Mouse (Mus musculus) ES-E14 (cell line): ENCODE results near the gene Vwf. TPM values are rescaled to one million over a fixed set of nuclear protein-coding genes. Genes with fewer than 3 reads are reported as not detected.

Experiments used
- DNase-seq: peaks from one replicate; pipeline ENCODE4 v3.0.0-alpha.2; 2013; ENCODE audit warnings: low read depth, low spot score
- H3K27ac ChIP-seq: 2 replicates; pipeline ENCODE4 v1.5.1; 2012; ENCODE audit warnings: low read depth, mild to moderate bottlenecking, low read length, moderate library complexity, mixed read lengths; ENCODE audit not compliant: poor library complexity, insufficient read depth, severe bottlenecking
- H3K36me3 ChIP-seq: 2 replicates; pipeline ENCODE4 v1.6.1; 2012; ENCODE audit warnings: mild to moderate bottlenecking, low read length, moderate library complexity, mixed read lengths; ENCODE audit not compliant: control insufficient read depth, poor library complexity, insufficient read depth, severe bottlenecking
- H3K4me1 ChIP-seq, 2 experiments: fragments of 150-350 bp in 1 of 2; sonication (generic) in 1 of 2; 2 replicates each; pipeline ENCODE4 v1.6.1; 2012; ENCODE audit warnings: low read length in 2 of 2, mild to moderate bottlenecking in 1 of 2, mixed read lengths in 1 of 2; ENCODE audit not compliant: control insufficient read depth in 2 of 2, insufficient read depth in 2 of 2, poor library complexity in 1 of 2
- H3K4me3 ChIP-seq, 2 experiments: fragments of 150-350 bp in 1 of 2; sonication (generic) in 1 of 2; 2 replicates each; pipeline ENCODE4 v1.5.1; 2012; ENCODE audit warnings: low read length in 2 of 2, low read depth in 1 of 2, mild to moderate bottlenecking in 1 of 2, mixed read lengths in 1 of 2; ENCODE audit not compliant: insufficient read depth in 1 of 2, poor library complexity in 1 of 2, severe bottlenecking in 1 of 2
- H3K9ac ChIP-seq: 2 replicates; pipeline ENCODE4 v1.6.1; 2012; ENCODE audit warnings: low read depth, mild to moderate bottlenecking, low read length, mixed read lengths; ENCODE audit not compliant: poor library complexity, insufficient read depth, severe bottlenecking
- H3K9me3 ChIP-seq: fragments of 150-350 bp; sonication (generic); 2 replicates; pipeline ENCODE4 v1.6.1; 2012; ENCODE audit warnings: low read depth, mild to moderate bottlenecking, low read length; ENCODE audit not compliant: control insufficient read depth, insufficient read depth
- CHD2 ChIP-seq: IDR thresholded peaks from 2 replicates; pipeline ENCODE4 v1.6.1; 2014; ENCODE audit warnings: mild to moderate bottlenecking, low read depth, low read length, inconsistent platforms
- HCFC1 ChIP-seq: IDR thresholded peaks from 2 replicates; pipeline ENCODE4 v1.6.1; 2012; ENCODE audit warnings: low read length, inconsistent platforms, borderline replicate concordance; ENCODE audit not compliant: insufficient read depth
- MAFK ChIP-seq: IDR thresholded peaks from 2 replicates; pipeline ENCODE4 v1.6.1; 2014; ENCODE audit warnings: mild to moderate bottlenecking, low read depth, low read length, inconsistent platforms; ENCODE audit not compliant: insufficient read depth
- ZC3H11A ChIP-seq: IDR thresholded peaks from 2 replicates; pipeline ENCODE4 v1.6.1; 2012; ENCODE audit warnings: low read depth, mild to moderate bottlenecking, inconsistent platforms, low read length, borderline replicate concordance
- ZNF384 ChIP-seq: IDR thresholded peaks from 2 replicates; pipeline ENCODE4 v1.6.1; 2012; ENCODE audit warnings: low read depth, low read length, inconsistent platforms
- in situ Hi-C, 2 experiments: fragments of 600-800 bp; cut with MboI; formaldehyde crosslinking; loops; one replicate each; pipeline ENCODE4 v1.15.1; 2025; ENCODE audit warnings: low sequenced_read_pairs in 2 of 2, inconsistent platforms in 1 of 2; ENCODE audit not compliant: unreplicated experiment in 2 of 2
- total RNA-seq: library from RNA; depleted of rRNA; stranded (reverse); fragments of 300-350 nt; gene quantifications from 2 replicates; pipeline ENCODE4 v1.2.3, GENCODE M21; 2012

Vwf gene
- total RNA-seq, 1 experiment: 3.0 TPM

DNA sequence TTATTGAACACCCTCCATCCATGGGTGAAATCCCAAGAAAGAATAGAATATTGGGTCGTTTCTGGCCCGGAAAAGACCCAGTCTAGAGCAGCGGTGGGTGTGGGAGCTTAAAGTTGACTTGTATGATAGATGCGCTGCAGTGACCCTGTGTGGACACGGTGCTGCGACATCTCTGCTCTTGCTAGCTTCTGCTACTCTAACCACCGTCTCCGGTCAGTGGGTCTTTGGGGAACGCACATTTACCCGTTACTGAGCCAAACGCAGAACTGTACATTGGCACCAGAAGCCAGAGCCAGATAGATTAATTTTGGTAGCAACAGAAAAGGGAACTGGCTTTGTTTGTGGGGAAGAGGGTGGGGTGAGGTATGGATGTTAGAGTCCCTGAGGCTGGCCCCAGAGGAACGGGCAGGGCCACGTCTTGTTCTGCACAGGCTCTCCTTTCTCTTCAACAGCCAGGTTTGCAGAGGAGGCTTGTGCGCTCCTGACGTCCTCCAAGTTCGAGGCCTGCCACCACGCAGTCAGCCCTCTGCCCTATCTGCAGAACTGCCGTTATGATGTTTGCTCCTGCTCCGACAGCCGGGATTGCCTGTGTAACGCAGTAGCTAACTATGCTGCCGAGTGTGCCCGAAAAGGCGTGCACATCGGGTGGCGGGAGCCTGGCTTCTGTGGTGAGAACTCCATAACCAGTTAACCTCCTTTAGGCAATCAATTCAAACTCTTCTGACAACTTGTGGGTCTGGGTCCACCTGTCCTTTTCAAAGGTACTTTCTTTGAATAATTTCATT is 57.3 kb downstream of the Vwf start:
- TF ChIP-seq MAFK: no peak
- TF ChIP-seq ZNF384: no peak
- no peak for TF ChIP-seq CHD2
- TF ChIP-seq ZC3H11A: no peak
- TF ChIP-seq HCFC1: no peak
- DNase-seq: no peak
- Histone ChIP-seq H3K9ac (no peak overlapping the region), H3K9me3 (no peaks in the 10 kb centered on the region), H3K4me1 (peaks cover 2 to 13% of the 10 kb centered on the region in 2 experiments; a peak in 3 of 4 replicates), H3K27ac (no peak overlapping the region), H3K4me3 (no peak overlapping the region), H3K36me3 (no peaks in the 10 kb centered on the region)
- in situ Hi-C loops: loop anchor here (5.0 to 10.0 kb wide), 4 partner anchors 102 to 242 kb away; no protein-coding TSS in a partner anchor

- peak; percentile 75 for DNase-seq
- peaks cover 0 to 6% of the 10 kb centered on the region in 2 experiments; a peak in 3 of 4 replicates for H3K4me1 ChIP-seq
- no peak overlapping the region for H3K9ac ChIP-seq
- H3K27ac ChIP-seq: no peak overlapping the region
- peak; percentile 72 for TF ChIP-seq ZC3H11A
- TF ChIP-seq ZNF384: no peak
- no peak for TF ChIP-seq MAFK
- TF ChIP-seq CHD2: no peak
- no peak for TF ChIP-seq HCFC1
- no peak overlapping the region for H3K4me3 ChIP-seq
- in situ Hi-C loops: loop anchor here (5.0 to 10.0 kb wide), 4 partner anchors 102 to 242 kb away; no protein-coding TSS in a partner anchor
- H3K9me3 ChIP-seq: no peaks in the 10 kb centered on the region
- no peaks in the 10 kb centered on the region for H3K36me3 ChIP-seq
Observed at GRCm38 (mm10) chr6:125604463-125605191, 58.1 kb downstream of the Vwf start.

DNA sequence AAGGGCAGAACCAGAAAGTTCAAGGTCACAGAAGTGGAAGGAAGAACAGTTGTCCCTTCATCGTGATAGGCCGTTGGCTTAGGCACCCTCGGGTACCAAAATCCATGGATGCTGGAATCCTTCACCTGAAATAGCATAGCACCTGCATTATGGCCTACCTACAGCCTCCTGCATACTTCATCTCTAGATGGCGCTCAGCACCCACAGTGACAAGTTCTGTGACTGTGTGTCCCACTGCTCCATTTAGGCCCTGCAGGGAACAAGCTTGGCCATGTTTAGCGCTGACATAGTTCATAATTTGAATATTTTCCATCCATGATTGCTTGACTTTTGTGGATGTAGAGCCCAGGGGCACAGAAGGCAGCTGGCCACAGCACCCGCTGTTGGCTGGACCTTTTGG is 62.5 kb downstream of the Vwf start:
- H3K9me3 ChIP-seq: no peaks in the 10 kb centered on the region
- no peak for DNase-seq
- no peak for TF ChIP-seq HCFC1
- TF ChIP-seq ZNF384: no peak
- TF ChIP-seq MAFK: no peak
- no peak for TF ChIP-seq CHD2
- H3K4me3 ChIP-seq: no peak overlapping the region
- no peak overlapping the region for H3K27ac ChIP-seq
- in situ Hi-C loops: loop anchor here in 1 of 2 experiments (10.0 kb wide), 1 partner anchor 184 kb away; no protein-coding TSS in a partner anchor
- no peak overlapping the region for H3K9ac ChIP-seq
- H3K36me3 ChIP-seq: no peaks in the 10 kb centered on the region
- H3K4me1 ChIP-seq: peaks cover 0 to under 1% of the 10 kb centered on the region in 2 experiments; a peak in 1 of 4 replicates

DNA sequence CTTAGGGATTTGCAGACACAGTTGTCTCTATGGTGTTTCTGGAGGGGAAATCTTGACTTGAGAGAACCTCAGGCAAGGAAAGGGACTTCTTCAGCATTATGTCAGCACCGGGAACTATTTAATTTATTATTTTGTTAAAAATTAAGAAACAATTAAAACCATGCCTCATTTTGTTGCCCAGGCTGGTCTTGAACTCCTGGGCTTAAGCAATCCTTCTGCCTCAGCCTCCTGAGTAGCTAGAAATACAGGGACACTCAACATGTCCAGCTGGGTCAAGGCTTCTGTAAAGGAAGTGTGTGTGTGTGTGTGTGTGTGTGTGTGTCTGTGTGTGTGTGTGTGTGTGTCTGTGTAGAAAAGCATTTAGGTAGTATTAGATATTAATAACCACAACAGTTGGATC is 71.3 kb downstream of the Vwf start:
- H3K9ac ChIP-seq: no peak overlapping the region
- peaks cover 0 to 2% of the 10 kb centered on the region in 2 experiments; a peak in 1 of 4 replicates for H3K4me1 ChIP-seq
- H3K9me3 ChIP-seq: no peaks in the 10 kb centered on the region
- in situ Hi-C loops: no loop called here
- H3K4me3 ChIP-seq: no peak overlapping the region
- no peaks in the 10 kb centered on the region for H3K36me3 ChIP-seq
- TF ChIP-seq HCFC1 (no peak), ZNF384 (no peak), CHD2 (no peak), MAFK (no peak), ZC3H11A (no peak)
- no peak for DNase-seq
- no peak overlapping the region for H3K27ac ChIP-seq
